Mouse (Mus musculus) thymus, postnatal 10 days (tissue): Measurements from ENCODE around the gene Rnf114.

Source experiments
- DNase-seq, 2 experiments: peaks; one replicate each; pipeline ENCODE4 v3.0.0; 2021; ENCODE audit warnings: low spot score in 2 of 2

The Rnf114 gene

DNA sequence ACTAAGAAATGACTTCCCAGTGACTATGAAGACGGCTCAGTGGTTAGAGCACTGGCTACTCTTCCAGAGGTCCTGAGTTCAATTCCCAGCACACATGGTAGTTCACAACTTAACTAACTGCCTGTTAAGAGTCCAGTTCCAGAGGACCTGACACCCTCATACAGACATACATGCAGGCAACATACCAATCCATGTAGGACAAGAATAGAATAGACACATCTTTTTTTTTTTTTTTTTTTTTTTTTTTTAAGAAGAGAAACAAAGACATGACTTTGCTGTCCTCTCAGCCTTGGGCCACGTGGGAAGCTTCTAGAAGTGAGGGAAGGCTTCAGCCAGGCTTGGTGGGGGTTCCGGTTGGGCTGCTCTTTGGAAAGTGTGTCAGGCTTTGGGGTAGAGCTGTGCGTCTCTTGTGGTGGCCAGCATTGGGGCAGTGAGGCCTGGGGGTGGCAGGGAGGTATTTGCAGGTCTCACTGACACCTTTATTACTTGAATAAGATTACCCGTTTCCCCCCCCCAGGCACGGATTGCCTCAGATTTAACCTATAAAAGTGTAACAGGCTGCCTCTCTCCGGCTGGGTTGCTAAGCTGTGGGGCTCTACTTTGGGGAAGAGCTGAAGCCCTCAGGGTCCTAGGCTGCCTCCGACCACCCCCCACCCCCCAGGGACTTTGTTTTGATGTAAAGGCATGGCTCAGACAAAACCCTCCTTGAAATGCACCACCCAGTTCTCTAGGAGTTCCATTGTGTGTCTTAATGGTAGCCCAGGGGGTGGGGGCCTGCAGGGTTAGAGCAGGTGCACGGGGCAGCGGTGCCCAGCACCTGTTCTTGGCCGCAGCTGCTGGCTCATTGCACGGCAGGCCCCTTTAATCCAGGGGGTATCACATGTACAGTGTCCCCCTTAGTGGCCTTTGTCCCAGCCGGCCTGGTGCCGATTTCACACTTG lies 47.4 kb downstream of the Rnf114 start:
- DNase-seq, result no peak

DNA sequence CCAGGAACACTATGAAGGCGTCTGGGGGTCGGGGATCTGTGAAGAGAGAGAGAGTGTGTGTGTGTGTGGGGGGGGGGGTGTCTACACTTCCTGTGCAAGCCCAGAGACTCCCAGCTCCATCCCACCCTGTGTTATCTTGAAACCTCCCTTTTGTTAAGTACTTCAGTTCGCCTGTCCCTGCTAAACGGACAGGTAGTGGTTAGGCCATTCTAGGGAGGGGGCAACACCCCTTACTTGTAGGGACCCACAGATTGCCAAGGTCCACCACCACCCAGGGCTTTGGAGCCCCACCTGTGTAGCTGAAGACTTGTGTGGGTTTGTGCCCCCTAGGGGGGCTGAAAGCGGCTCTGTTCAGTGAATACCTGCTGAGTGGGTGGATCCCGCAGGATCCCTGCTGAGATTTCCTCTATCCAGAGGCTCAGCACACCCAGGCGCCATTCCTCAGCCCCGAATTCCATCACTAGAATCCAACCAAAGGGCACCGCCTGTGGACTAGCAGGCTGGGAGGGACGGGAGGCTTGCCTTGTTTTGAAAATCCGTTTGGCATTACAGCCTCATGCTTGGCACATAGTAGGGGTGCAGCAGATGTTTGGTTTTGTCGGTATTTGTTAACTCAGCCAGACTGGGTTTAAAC lies 48.1 kb downstream of the Rnf114 start:
- DNase-seq, result no peak

- no peak for DNase-seq
Observed at GRCm38 (mm10) chr2:167541324-167541723, 48.9 kb downstream of the Rnf114 start.

- DNase-seq, result no peak
Observed at GRCm38 (mm10) chr2:167541761-167542160, 49.3 kb downstream of the Rnf114 start.

DNA sequence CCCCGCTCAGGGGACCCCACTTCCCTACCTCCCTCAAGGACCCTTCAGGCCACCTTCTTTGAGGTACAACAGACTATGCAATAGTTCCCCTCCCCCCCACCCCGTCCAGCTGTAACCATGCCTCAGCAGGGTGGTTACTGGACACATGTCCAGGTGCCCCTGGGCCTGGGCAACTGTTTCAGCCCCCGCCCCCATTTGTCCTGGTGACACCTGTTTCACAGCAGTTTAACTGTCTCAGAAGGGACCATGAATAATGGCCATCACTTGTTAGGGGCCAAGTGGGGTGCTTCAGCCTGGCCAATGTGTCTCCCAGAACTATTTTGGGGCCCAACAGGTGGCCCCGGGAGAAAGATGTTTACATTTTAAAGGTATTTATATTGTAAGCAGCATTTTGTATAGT lies 49.9 kb downstream of the Rnf114 start:
- no peak for DNase-seq

DNA sequence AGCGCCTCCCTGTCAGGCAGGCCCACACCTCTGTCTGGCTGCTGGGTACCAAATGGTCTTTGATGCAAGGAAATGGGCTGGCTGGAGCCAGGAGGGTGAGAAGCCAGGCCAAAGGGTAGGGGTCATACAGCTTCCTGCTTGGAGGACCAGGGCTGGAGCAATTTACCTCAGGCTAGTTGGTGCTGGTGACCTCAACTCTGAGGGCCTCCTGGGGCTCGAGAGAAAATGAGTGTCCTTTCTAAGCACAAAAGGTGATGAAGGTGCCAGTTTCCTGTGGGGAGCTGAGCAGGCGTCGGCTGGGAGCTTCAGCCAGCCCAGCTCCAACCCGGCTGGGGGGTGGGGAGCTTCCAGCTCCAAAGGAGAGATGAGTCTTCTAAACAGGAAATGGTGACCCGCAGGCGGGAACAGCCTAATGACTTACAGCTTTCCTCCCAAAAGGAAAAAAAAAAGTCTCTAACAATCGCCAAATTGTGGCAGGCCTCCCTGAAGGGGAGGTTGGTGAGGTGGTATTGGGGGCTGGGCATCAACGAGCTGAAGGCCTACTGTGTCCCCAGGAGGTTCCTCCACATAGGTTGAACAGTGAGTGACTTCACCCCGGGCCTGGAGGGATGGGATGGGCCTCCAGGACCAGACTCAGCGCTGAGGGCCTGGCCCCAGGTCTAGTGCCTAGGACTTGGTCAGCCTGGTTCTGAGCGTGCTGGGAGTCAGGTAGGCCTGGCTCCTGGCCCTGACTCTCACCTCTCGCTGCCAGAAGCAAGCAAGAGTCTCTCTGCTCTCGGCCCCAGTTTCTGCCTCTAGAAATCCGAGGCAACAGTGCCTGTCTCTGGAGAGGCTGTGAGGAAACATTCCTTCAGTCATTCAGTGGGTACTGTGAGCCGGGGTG lies 50.9 kb downstream of the Rnf114 start:
- no peak for DNase-seq

GRCm38 (mm10) chr2:167544004-167544356 lies 51.5 kb downstream of the Rnf114 start:
- no peak for DNase-seq

GRCm38 (mm10) chr2:167544456-167544855 lies 52.0 kb downstream of the Rnf114 start:
- DNase-seq, result no peak

DNA sequence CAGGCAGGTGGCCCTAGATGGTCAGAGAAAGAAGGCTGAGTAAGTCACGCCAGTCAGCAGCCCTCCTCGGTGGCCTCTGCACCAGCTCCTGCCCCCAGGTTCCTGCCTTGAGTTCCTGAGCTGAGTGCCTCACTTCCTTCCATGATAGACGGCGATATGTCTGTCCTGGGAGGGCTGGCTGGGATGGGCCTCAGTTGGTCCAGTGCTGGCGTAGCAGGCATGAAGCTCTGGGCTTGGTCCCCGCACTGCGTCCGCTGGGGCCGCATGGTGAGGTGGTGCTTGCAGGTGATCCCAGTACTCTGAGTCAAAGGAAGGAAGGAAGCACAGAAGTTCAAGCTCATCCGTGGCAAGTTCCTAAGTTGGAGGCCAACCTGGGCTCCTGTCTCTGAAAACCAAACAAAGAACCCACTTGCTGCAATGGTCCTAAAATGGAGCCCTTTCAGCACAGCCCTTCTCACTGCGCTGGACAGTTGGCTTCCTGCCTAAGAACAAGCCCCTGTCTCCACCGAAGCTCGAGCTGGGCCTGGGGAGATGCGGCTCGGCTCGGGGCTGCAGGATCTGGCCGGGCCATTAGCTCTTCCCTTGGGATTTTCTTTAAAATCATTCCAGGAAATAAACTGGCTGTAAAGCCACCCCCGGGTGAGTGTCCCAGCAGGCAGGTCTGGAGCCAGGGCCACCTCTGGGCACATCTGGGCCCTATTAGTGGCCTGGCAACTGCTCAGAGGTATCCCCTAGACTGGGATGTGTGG lies 54.2 kb downstream of the Rnf114 start:
- DNase-seq, result no peak

DNA sequence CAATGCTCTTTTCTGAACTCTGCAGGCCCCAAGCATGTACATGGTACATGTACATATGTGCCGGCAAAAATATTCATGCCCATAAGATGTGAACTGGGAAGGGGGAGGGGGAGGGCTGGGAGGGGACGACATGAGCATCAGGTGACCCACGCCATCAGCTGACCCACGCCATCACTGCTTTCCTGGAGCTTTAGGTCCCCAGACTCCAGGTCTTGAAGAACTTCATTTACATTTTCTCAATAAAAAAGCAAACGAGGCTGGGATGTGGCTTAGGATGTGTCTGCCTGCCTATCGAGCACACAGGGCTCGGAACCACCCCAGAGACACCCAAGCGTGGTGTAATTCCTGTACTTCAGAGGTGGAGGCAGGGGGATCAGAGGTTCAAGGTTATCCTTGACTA lies 55.0 kb downstream of the Rnf114 start:
- DNase-seq, result no peak

DNA sequence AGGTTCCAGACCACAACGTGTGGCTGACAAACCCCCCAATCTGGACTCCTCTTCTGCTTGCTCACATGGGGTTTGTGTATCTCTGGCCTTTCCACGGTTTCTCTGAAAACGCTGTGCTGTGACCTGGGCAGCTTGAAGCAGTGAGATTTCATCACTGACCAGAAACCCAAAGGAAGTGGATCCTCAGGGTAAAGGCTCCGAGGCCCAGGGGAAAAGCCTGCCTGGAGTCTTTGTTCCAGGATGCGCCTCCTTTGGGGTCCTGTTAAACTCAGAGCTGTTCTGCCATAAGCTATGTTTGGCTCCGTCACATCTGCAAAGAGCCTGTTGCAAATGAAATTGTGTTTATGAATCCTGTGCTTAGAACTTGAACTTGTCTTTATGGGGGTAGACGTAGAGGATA lies 56.5 kb downstream of the Rnf114 start:
- no peak for DNase-seq

GRCm38 (mm10) chr2:167550341-167550854 lies 58.0 kb downstream of the Rnf114 start:
- no peak for DNase-seq

DNA sequence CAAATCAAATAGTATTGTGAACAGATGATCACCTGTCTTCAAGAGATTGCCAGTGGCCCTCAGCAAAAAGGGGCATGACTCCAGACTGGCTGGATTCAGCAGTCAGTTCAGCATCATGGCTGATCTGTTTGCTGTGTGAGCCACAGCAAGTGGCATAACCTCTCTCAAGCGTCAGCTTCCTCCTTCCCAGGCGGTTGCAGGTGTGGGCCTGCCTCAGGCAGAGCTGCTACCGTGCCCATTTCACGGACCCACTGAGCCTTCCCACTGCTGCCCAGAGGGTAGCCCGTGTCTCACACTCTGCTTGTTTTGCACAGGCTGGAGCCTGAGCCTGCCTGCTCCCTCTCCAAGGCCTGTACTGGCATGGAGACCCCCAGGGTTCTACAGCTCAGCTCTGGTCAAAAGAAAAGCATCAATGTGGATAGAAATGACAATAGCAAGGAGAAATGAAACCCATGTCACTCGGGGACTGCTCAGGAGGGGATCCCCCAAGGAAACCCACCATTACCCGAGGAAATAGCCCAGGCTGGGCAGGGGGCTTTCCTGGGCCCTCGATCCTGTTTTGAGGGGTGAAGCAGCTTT lies 59.0 kb downstream of the Rnf114 start:
- peak; percentile 46 to 52 for DNase-seq

DNA sequence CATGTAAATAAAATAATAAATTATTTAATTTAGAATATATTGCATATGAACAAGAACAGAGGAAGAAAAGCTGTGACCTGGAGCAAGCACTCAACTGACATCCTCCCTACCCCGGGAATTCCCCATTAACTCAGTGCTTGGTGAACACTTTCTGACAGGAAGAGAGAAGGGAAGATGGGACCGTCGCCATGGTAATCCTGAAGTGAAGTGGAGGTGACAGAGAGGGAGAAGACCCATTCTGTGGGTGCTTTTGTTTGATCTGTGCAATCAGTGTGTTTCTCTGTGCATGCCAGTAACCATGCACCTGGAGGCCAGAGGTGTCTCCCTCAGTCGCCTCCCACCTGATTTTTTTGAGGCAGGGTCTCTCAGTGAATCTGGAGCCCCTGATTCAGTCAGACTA lies 59.8 kb downstream of the Rnf114 start:
- no peak for DNase-seq

GRCm38 (mm10) chr2:167552927-167553402 lies 60.5 kb downstream of the Rnf114 start:
- DNase-seq, result peak; percentile 44 to 47

DNA sequence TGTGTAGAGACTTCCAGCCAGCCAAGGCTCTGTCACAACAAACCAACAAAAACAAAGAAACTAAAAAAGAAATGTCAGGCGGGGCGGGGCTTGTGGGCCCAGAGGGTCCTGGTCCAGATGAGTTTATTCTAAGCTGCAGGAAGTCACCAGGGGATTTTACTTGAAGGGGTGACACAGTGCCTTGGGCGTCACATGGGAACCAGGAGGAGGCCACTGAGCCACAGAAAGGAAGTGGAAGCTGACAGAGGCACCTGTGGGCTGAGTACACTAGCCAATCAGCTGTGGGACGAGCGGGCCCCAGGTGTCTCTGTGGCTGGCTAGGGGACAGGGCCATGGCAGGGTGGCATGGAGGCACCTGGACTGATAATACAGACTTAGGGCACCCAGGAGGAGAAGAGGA lies 63.3 kb downstream of the Rnf114 start:
- peak; percentile 37 to 57 for DNase-seq

GRCm38 (mm10) chr2:167559413-167559812 lies 67.0 kb downstream of the Rnf114 start:
- no peak for DNase-seq

GRCm38 (mm10) chr2:167562101-167562500 lies 69.7 kb downstream of the Rnf114 start:
- DNase-seq, result no peak

DNA sequence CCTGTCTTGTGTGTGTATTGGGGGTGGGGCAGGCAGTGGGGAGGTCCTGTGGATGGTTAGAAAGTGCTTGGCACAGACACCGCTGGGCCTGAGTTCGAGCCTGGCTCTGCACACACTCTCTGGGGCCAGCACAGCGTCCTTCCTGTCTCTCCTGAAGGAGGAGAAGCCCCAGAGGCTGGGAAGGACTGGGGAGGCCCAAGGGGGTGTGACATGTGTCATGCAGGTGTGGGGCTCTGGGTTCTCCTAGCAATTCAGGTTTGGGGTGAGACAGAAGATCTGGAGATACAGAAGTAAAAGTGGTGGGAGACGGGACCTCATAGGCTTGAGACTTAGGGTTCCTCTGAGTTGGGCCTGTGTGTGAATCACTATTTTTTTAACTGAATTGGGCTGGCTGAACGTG lies 70.6 kb downstream of the Rnf114 start:
- no peak for DNase-seq

GRCm38 (mm10) chr2:167563703-167564102 lies 71.3 kb downstream of the Rnf114 start:
- no peak for DNase-seq
